Mouse (Mus musculus) midbrain, embryonic 11.5 days (tissue): ENCODE data around the gene Zmiz1. TPM values are rescaled to one million over a fixed set of nuclear protein-coding genes. Genes with fewer than 3 reads are reported as not detected.
A peak's percentile ranks its signal among the peaks of the same experiment; 100 is the strongest.

ENCODE experiments used
- ATAC-seq: fragments of 200-750 bp; cut with Nextera tagmentation; 2 replicates; pipeline ENCODE4 v1.8.0; 2017; ENCODE audit warnings: moderate TSS enrichment, moderate library complexity; ENCODE audit not compliant: low FRiP score
- DNase-seq: peaks from one replicate; pipeline ENCODE4 v3.0.0; 2015; ENCODE audit warnings: low spot score; ENCODE audit errors: missing footprints
- H3K27ac ChIP-seq: fragments of 300-500 bp; sonication (generic); 2 replicates; pipeline ENCODE4 v1.5.1; 2014; ENCODE audit warnings: low read depth, low read length
- H3K27me3 ChIP-seq: fragments of 300-500 bp; sonication (generic); 2 replicates; pipeline ENCODE4 v1.6.1; 2014; ENCODE audit warnings: mild to moderate bottlenecking, low read length, moderate library complexity, mixed read lengths; ENCODE audit not compliant: control insufficient read depth, insufficient read depth
- H3K36me3 ChIP-seq: fragments of 300-500 bp; sonication (generic); 2 replicates; pipeline ENCODE4 v1.6.1; 2014; ENCODE audit warnings: mild to moderate bottlenecking, low read length, moderate library complexity, mixed read lengths; ENCODE audit not compliant: control insufficient read depth, insufficient read depth
- H3K4me1 ChIP-seq: fragments of 300-500 bp; sonication (generic); 2 replicates; pipeline ENCODE4 v1.6.1; 2014; ENCODE audit warnings: low read length; ENCODE audit not compliant: control insufficient read depth, insufficient read depth
- H3K4me2 ChIP-seq: fragments of 300-500 bp; sonication (generic); 2 replicates; pipeline ENCODE4 v1.6.1; 2014; ENCODE audit warnings: mild to moderate bottlenecking, moderate library complexity
- H3K4me3 ChIP-seq: fragments of 300-500 bp; sonication (generic); 2 replicates; pipeline ENCODE4 v1.5.1; 2014; ENCODE audit warnings: low read depth, low read length
- H3K9ac ChIP-seq: fragments of 300-500 bp; sonication (generic); 2 replicates; pipeline ENCODE4 v1.6.1; 2014; ENCODE audit warnings: low read length
- H3K9me3 ChIP-seq: fragments of 300-500 bp; sonication (generic); 2 replicates; pipeline ENCODE4 v1.6.1; 2016; ENCODE audit warnings: low read length; ENCODE audit not compliant: control insufficient read depth
- WGBS: fragments of 180-500 bp; shearing (Covaris S2); extraction: QIAGEN DNeasy Blood & Tissue Kit; methylation state at CpG from one replicate; pipeline ENCODE4 v1.1.7; 2014; 5-methylcytosine and 5-hydroxymethylcytosine counted together
- polyA plus RNA-seq: library from polyadenylated mRNA; unstranded; fragments of >200 nt; fragmentation: Nextera tagmentation; extraction: Ambion mirVana; gene quantifications from 2 replicates; pipeline ENCODE4 v1.2.1, GENCODE M21; 2014

The Zmiz1 gene
- polyA plus RNA-seq, 1 experiment from 2014 or later: 51.5 TPM

GRCm38 (mm10) chr14:25510987-25511386 lies 52.0 kb downstream of the Zmiz1 start:
- no peak overlapping the region for H3K4me3 ChIP-seq
- ATAC-seq (no peak), DNase-seq (no peak)
- H3K4me2 ChIP-seq: no peak overlapping the region
- no peaks in the 10 kb centered on the region for H3K27me3 ChIP-seq
- no peaks in the 10 kb centered on the region for H3K9me3 ChIP-seq
- WGBS: 73% methylated on average over 7 of the region's 7 CpGs
- H3K9ac ChIP-seq: no peak overlapping the region
- peak overlapping the region; percentile 26; the same call in 1 of the 2 replicates for H3K27ac ChIP-seq
- H3K36me3 ChIP-seq: 0 out of 2 replicates have a peak, but pooled peaks cover 3% of the 10 kb centered on the region
- H3K4me1 ChIP-seq: peaks cover 37% of the 10 kb centered on the region

DNA sequence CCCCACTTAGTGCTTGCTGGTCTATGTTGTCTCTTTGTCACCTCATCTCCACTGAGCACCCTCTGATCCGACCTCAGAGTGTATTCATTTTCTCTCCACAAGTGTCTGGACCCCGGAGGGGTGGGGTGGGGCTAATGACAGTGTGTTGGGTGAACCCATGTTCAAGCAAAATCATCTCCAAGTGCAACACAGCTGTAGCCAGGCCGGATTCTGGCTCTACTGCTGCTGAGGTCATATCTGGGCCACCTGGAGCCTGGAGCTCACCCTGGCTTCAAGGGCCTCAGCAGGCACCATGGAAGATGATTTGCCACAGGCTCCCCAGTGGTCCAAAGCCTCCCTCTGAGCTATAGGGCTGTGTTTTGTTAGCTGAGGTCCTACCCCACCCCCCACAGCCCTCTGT lies 52.6 kb downstream of the Zmiz1 start:
- ATAC-seq: no peak
- peaks cover 39% of the 10 kb centered on the region for H3K4me1 ChIP-seq
- WGBS: 55% methylated on average over 3 of the region's 3 CpGs

DNA sequence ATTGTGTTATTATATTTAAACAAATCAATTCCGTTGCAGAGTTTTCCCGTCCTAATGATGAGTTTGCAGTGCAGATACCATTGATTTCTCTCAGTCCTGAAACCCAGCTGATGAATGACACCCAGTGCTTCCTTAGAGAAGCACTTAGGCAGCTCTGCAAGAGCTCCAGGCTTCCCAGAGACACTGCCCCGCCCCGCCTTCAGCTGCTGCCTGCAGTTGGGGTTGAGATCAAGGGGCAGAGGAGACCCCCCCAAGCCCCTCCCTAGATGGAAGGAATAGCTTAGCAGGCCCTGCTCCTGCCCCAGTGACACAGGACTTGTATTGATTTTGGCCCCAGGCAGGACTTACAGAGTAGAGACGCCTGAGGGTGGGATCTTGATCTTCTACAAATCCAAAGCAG lies 53.0 kb downstream of the Zmiz1 start:
- DNase-seq (no peak), ATAC-seq (peak; percentile 39; the same call in 1 of the 2 replicates)
- Histone ChIP-seq H3K9ac (no peak overlapping the region), H3K4me3 (no peak overlapping the region), H3K4me1 (peaks cover 39% of the 10 kb centered on the region), H3K9me3 (no peaks in the 10 kb centered on the region), H3K36me3 (0 out of 2 replicates have a peak, but pooled peaks cover 2% of the 10 kb centered on the region), H3K4me2 (no peak overlapping the region), H3K27me3 (no peaks in the 10 kb centered on the region), H3K27ac (no peak overlapping the region)
- 27% methylated on average over 5 of the region's 5 CpGs for WGBS

More for the DNA sequence above, 52.6 kb downstream of the Zmiz1 start:
- Histone ChIP-seq H3K9me3 (no peaks in the 10 kb centered on the region), H3K4me2 (no peak overlapping the region), H3K4me3 (no peak overlapping the region), H3K36me3 (0 out of 2 replicates have a peak, but pooled peaks cover 3% of the 10 kb centered on the region), H3K9ac (no peak overlapping the region), H3K27ac (no peak overlapping the region; the same call in 1 of the 2 replicates), H3K27me3 (no peaks in the 10 kb centered on the region)
- no peak for DNase-seq

DNA sequence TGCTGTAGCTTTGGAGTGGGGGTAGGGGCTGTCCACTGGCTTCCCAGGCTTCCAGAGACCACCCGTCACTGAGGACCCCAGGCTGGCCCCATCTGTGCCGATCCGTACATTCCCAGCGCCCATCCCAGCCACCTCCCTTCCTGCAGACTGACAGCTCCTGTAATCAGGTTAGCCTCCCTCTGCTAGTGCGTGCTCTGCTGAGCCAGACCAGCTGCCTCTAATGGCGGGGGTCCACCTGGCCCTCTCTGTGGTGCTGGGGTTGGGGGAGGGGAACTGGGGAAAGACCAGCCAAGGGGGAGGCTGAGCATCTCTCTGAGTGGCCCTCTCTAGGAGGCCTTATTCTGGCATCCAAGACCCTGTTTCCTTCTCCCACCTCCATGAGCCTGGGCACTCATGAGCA lies 53.8 kb downstream of the Zmiz1 start:
- Histone ChIP-seq H3K4me1 (peaks cover 39% of the 10 kb centered on the region), H3K4me3 (no peak overlapping the region), H3K4me2 (no peak overlapping the region), H3K9ac (no peak overlapping the region), H3K9me3 (no peaks in the 10 kb centered on the region), H3K27ac (peak overlapping the region; percentile 42; the same call in 1 of the 2 replicates), H3K36me3 (no peaks in the 10 kb centered on the region), H3K27me3 (no peaks in the 10 kb centered on the region)
- 31% methylated on average over 6 of the region's 6 CpGs for WGBS
- ATAC-seq (peak; percentile 34; the same call in 1 of the 2 replicates), DNase-seq (no peak)

DNA sequence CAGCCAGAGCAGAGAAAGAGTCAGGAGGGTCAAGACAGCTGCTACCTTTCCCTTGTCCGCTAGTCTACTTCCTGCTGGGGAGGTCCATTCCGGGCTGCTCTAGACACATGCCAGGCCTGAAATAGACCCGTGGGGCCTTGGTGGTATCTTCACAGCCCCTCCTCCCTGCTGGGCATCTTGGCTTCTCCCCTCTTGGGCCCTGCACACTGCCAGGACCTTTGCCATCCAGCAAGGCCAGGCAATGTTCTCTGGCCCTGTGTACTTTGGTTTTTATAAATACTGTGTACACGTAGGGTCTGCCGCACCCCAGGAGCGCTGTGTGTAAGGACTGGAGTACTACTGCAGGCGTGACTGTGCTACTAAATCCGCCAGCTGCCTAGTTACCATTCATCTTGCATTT lies 54.5 kb downstream of the Zmiz1 start:
- no peak for ATAC-seq
- peaks cover 41% of the 10 kb centered on the region for H3K4me1 ChIP-seq
- no peak for DNase-seq
- H3K27ac ChIP-seq: peak overlapping the region; percentile 15; the same call in 1 of the 2 replicates
- H3K9me3 ChIP-seq: no peaks in the 10 kb centered on the region
- H3K36me3 ChIP-seq: 0 out of 2 replicates have a peak, but pooled peaks cover 2% of the 10 kb centered on the region
- H3K27me3 ChIP-seq: no peaks in the 10 kb centered on the region
- H3K9ac ChIP-seq: no peak overlapping the region
- H3K4me3 ChIP-seq: no peak overlapping the region
- H3K4me2 ChIP-seq: no peak overlapping the region
- 73% methylated on average over 8 of the region's 8 CpGs for WGBS

- Histone ChIP-seq H3K27ac (no peak overlapping the region), H3K9me3 (no peaks in the 10 kb centered on the region), H3K27me3 (no peaks in the 10 kb centered on the region), H3K9ac (no peak overlapping the region), H3K4me1 (peaks cover 43% of the 10 kb centered on the region), H3K36me3 (peaks cover 4% of the 10 kb centered on the region; the same call in 1 of the 2 replicates), H3K4me3 (no peak overlapping the region), H3K4me2 (no peak overlapping the region)
- 77% methylated on average over 2 of the region's 2 CpGs for WGBS
- ATAC-seq: no peak
- DNase-seq: no peak
Measured at GRCm38 (mm10) chr14:25514943-25515512, 56.0 kb downstream of the Zmiz1 start.

GRCm38 (mm10) chr14:25515924-25516323 lies 56.9 kb downstream of the Zmiz1 start:
- no peak overlapping the region for H3K4me2 ChIP-seq
- no peak overlapping the region for H3K9ac ChIP-seq
- no peak overlapping the region for H3K4me3 ChIP-seq
- ATAC-seq (no peak), DNase-seq (no peak)
- H3K27me3 ChIP-seq: no peaks in the 10 kb centered on the region
- no peak overlapping the region for H3K27ac ChIP-seq
- H3K4me1 ChIP-seq: peaks cover 47% of the 10 kb centered on the region
- no peaks in the 10 kb centered on the region for H3K9me3 ChIP-seq
- 93% methylated on average over 9 of the region's 9 CpGs for WGBS
- H3K36me3 ChIP-seq: peaks cover 4% of the 10 kb centered on the region; the same call in 1 of the 2 replicates

GRCm38 (mm10) chr14:25516640-25517591 lies 57.9 kb downstream of the Zmiz1 start:
- Histone ChIP-seq H3K9ac (no peak overlapping the region), H3K4me1 (peaks cover 46% of the 10 kb centered on the region), H3K27ac (no peak overlapping the region), H3K4me2 (no peak overlapping the region), H3K36me3 (peaks cover 4% of the 10 kb centered on the region; the same call in 1 of the 2 replicates), H3K27me3 (no peaks in the 10 kb centered on the region), H3K9me3 (no peaks in the 10 kb centered on the region), H3K4me3 (no peak overlapping the region)
- ATAC-seq: no peak
- 54% methylated on average over 13 of the region's 13 CpGs for WGBS
- DNase-seq: no peak

- H3K9me3 ChIP-seq: no peaks in the 10 kb centered on the region
- ATAC-seq: no peak
- no peak overlapping the region for H3K4me2 ChIP-seq
- 92% methylated on average over 5 of the region's 5 CpGs for whole genome bisulfite sequencing
- H3K4me3 ChIP-seq: no peak overlapping the region
- no peak overlapping the region for H3K27ac ChIP-seq
- no peak overlapping the region for H3K9ac ChIP-seq
- peaks cover 4% of the 10 kb centered on the region; the same call in 1 of the 2 replicates for H3K36me3 ChIP-seq
- peaks cover 39% of the 10 kb centered on the region for H3K4me1 ChIP-seq
- DNase-seq: no peak
- no peaks in the 10 kb centered on the region for H3K27me3 ChIP-seq
Measured at GRCm38 (mm10) chr14:25518645-25519044, 59.7 kb downstream of the Zmiz1 start.
